Mouse (Mus musculus): ENCODE results near the gene Ptbp1.

DNA sequence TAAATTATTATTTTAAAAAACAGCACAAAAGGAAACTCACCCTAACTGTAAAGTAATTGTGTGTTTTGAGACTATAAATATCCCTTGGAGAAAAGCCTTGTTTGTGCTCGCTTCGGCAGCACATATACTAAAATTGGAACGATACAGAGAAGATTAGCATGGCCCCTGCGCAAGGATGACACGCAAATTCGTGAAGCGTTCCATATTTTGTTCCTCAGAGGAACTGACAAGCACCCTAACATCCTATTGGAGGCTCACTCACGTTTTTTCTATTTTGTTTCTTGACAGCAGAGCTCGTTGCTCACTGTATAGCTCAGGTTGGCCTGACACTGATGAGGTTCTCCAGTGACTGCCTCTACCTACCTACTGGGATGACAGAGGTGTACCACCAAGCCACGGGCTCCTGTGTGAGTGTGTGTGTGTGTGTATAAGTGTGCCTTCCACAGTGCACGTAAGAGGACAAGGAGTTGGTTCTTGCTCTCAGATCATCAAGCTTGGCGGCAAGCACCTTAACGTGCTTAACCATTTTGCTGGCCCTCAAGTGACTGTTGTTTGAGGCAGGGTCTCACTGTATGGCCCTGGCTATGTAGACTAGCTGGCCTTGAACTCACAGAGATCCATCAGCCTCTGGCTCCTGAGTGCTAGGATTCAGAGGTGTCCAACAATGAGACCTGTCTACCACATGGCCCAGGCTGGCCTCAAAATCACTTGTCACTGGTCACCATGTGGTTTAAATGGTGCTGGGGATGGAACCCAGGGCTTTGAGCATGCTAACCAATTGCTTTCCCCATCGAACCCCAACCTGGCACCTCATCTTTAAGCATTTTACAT, 55.1 kb downstream of the Ptbp1 start:
- no peak for TF ChIP-seq GATA1 (IDR thresholded peaks at IDR 0.05; ENCODE audit: low read length)
- no peak for TF ChIP-seq TAL1 (IDR thresholded peaks at IDR 0.05; ENCODE audit: low read length)

All from erythroblast, embryonic 14.5 days (primary cell).